Mouse (Mus musculus) liver, embryonic 13.5 days (tissue): ENCODE results near the gene Prss42. TPM values are rescaled to one million over a fixed set of nuclear protein-coding genes. Genes with fewer than 3 reads are reported as not detected.

Source experiments
- ATAC-seq: fragments of 200-750 bp; cut with Nextera tagmentation; 2 replicates; pipeline ENCODE4 v1.8.0; 2017; ENCODE audit warnings: low read depth, mild to moderate bottlenecking, moderate number of reproducible peaks, moderate library complexity
- DNase-seq: peaks from one replicate; pipeline ENCODE4 v3.0.0; 2022
- H3K27ac ChIP-seq: fragments of 300-500 bp; sonication (generic); 2 replicates; pipeline ENCODE4 v1.5.1; 2015; ENCODE audit warnings: moderate library complexity, mild to moderate bottlenecking, inconsistent platforms
- H3K27me3 ChIP-seq: fragments of 300-500 bp; sonication (generic); 2 replicates; pipeline ENCODE4 v1.6.1; 2015; ENCODE audit warnings: mild to moderate bottlenecking, inconsistent platforms
- H3K36me3 ChIP-seq: fragments of 300-500 bp; sonication (generic); 2 replicates; pipeline ENCODE4 v1.6.1; 2015; ENCODE audit warnings: mild to moderate bottlenecking, inconsistent platforms
- H3K4me1 ChIP-seq: fragments of 300-500 bp; sonication (generic); replicated peaks from 2 replicates; pipeline ENCODE4 v1.6.1; 2015; ENCODE audit warnings: inconsistent platforms
- H3K4me2 ChIP-seq: fragments of 300-500 bp; sonication (generic); 2 replicates; pipeline ENCODE4 v1.6.1; 2015; ENCODE audit warnings: inconsistent platforms, mild to moderate bottlenecking, moderate library complexity
- H3K4me3 ChIP-seq: fragments of 300-500 bp; sonication (generic); replicated peaks from 2 replicates; pipeline ENCODE4 v1.5.1; 2015; ENCODE audit warnings: mild to moderate bottlenecking, inconsistent platforms
- H3K9ac ChIP-seq: fragments of 300-500 bp; sonication (generic); 2 replicates; pipeline ENCODE4 v1.6.1; 2015; ENCODE audit warnings: mild to moderate bottlenecking, inconsistent platforms
- H3K9me3 ChIP-seq: fragments of 300-500 bp; sonication (generic); replicated peaks from 2 replicates; pipeline ENCODE4 v1.6.1; 2016; ENCODE audit warnings: inconsistent platforms
- WGBS: fragments of 180-500 bp; shearing (Covaris S2); methylation state at CpG from one replicate; pipeline ENCODE4 v1.1.7; 2015; ENCODE audit not compliant: insufficient replicate concordance; 5-methylcytosine and 5-hydroxymethylcytosine counted together
- polyA plus RNA-seq: library from polyadenylated mRNA; unstranded; fragments of >200 nt; fragmentation: Nextera tagmentation; extraction: Ambion mirVana; gene quantifications from 2 replicates; pipeline ENCODE4 v1.2.1, GENCODE M21; 2015

The Prss42 gene
- polyA plus RNA-seq: not detected in 2 replicates

- no peak within 1 kb of the TSS for H3K4me3 ChIP-seq
- H3K9me3 ChIP-seq: no peaks in the 10 kb centered on the region
- H3K4me1 ChIP-seq: no peaks in the 10 kb centered on the region
- no peak for DNase-seq
- ATAC-seq: no peak
- no peak within 1 kb of the TSS for H3K27ac ChIP-seq
- H3K9ac ChIP-seq: no peak within 1 kb of the TSS
- no peaks in the 10 kb centered on the region for H3K27me3 ChIP-seq
- 78% methylated on average over 14 of the region's 14 CpGs for WGBS
- H3K4me2 ChIP-seq: no peak within 1 kb of the TSS
- no peaks in the 10 kb centered on the region for H3K36me3 ChIP-seq
Measured at GRCm38 (mm10) chr9:110797866-110798265, at the start of gene Prss42. Prss42 (plus strand) TSS chr9:110798166.

GRCm38 (mm10) chr9:110748451-110748850, 49.5 kb upstream of the Prss42 start:
- peaks cover 52% of the 10 kb centered on the region for H3K27me3 ChIP-seq
- no peaks in the 10 kb centered on the region for H3K9me3 ChIP-seq
- ATAC-seq (no peak), DNase-seq (no peak)
- no peaks in the 10 kb centered on the region for H3K36me3 ChIP-seq
- peaks cover 45% of the 10 kb centered on the region for H3K4me1 ChIP-seq
- no peak overlapping the region for H3K4me2 ChIP-seq
- WGBS: 62% methylated on average over 2 of the region's 2 CpGs
- no peak overlapping the region for H3K27ac ChIP-seq
- no peak overlapping the region for H3K4me3 ChIP-seq
- no peak overlapping the region for H3K9ac ChIP-seq

GRCm38 (mm10) chr9:110750404-110751187, 47.4 kb upstream of the Prss42 start:
- H3K36me3 ChIP-seq: no peaks in the 10 kb centered on the region
- 28% methylated on average over 14 of the region's 14 CpGs for WGBS
- H3K4me3 ChIP-seq: no peak overlapping the region
- ATAC-seq (no peak), DNase-seq (no peak)
- peaks cover 51% of the 10 kb centered on the region for H3K4me1 ChIP-seq
- H3K9ac ChIP-seq: no peak overlapping the region
- H3K27me3 ChIP-seq: peaks cover 30% of the 10 kb centered on the region
- H3K9me3 ChIP-seq: no peaks in the 10 kb centered on the region
- no peak overlapping the region for H3K27ac ChIP-seq
- no peak overlapping the region for H3K4me2 ChIP-seq

DNA sequence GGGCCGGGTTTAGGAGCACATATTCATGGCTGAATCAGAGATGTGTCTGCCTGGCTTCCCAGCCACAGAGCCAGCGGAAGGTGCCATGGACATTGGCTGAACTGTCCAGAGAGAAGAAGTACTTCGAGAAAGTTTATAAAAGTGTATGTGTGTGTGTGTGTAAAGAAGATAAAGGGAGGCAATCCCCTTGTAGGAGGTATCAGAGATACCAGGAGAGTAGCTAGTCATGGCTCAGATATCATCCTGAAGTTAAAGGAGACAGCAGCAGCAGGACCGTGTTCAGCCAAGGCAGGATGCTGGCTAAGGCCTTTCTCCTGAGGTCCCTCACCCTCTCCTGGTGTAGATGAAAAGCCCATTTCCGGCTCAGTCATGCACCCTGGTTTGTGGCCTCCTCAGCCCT, 46.6 kb upstream of the Prss42 start:
- WGBS: 32% methylated on average over 5 of the region's 5 CpGs
- peaks cover 49% of the 10 kb centered on the region for H3K4me1 ChIP-seq
- DNase-seq: no peak
- peaks cover 22% of the 10 kb centered on the region for H3K27me3 ChIP-seq
- H3K9ac ChIP-seq: no peak overlapping the region
- ATAC-seq: peak; percentile 43
- H3K9me3 ChIP-seq: no peaks in the 10 kb centered on the region
- H3K4me2 ChIP-seq: no peak overlapping the region
- H3K4me3 ChIP-seq: no peak overlapping the region
- no peak overlapping the region for H3K27ac ChIP-seq
- H3K36me3 ChIP-seq: no peaks in the 10 kb centered on the region

GRCm38 (mm10) chr9:110752917-110753435, 45.0 kb upstream of the Prss42 start:
- DNase-seq: no peak
- no peak overlapping the region for H3K4me2 ChIP-seq
- WGBS: 34% methylated on average over 4 of the region's 4 CpGs
- ATAC-seq: peak; percentile 54
- H3K36me3 ChIP-seq: no peaks in the 10 kb centered on the region
- H3K4me1 ChIP-seq: peaks cover 45% of the 10 kb centered on the region
- no peaks in the 10 kb centered on the region for H3K9me3 ChIP-seq
- H3K4me3 ChIP-seq: no peak overlapping the region
- H3K27me3 ChIP-seq: peaks cover 12% of the 10 kb centered on the region
- no peak overlapping the region for H3K27ac ChIP-seq
- no peak overlapping the region for H3K9ac ChIP-seq

DNA sequence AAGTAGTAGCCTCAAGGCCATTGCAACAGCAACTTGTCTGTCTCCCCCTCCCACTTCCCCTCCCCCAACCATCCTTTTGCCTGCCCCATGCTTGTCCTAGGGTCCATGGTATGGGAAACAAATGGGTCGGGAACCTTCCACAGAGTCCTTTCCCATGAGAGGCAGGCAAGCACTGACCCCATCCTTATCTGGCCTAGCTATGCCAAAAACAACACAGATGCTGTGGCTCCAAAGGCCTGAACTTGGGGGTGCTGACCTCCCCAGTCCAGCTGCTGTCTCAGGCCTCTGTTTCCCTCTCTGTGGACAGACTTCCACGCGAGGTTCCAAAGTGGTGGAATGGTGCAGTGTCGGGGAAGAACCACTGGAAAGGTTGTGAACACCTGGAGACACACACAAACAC, 44.2 kb upstream of the Prss42 start:
- Histone ChIP-seq H3K9me3 (no peaks in the 10 kb centered on the region), H3K36me3 (no peaks in the 10 kb centered on the region), H3K4me2 (no peak overlapping the region), H3K9ac (no peak overlapping the region), H3K4me3 (no peak overlapping the region), H3K27me3 (peaks cover 8% of the 10 kb centered on the region; the same call in 1 of the 2 replicates), H3K27ac (no peak overlapping the region), H3K4me1 (peaks cover 45% of the 10 kb centered on the region)
- DNase-seq (no peak), ATAC-seq (no peak)
- WGBS: 48% methylated on average over 4 of the region's 4 CpGs

- Histone ChIP-seq H3K36me3 (no peaks in the 10 kb centered on the region), H3K27ac (no peak overlapping the region), H3K9ac (no peak overlapping the region), H3K4me2 (no peak overlapping the region), H3K4me3 (no peak overlapping the region), H3K9me3 (no peaks in the 10 kb centered on the region), H3K27me3 (no peaks in the 10 kb centered on the region), H3K4me1 (peaks cover 13% of the 10 kb centered on the region)
- WGBS: 77% methylated on average over 5 of the region's 5 CpGs
- no peak for DNase-seq
- no peak for ATAC-seq
Measured at GRCm38 (mm10) chr9:110757816-110758215, 40.1 kb upstream of the Prss42 start.

GRCm38 (mm10) chr9:110758605-110759004, 39.4 kb upstream of the Prss42 start:
- H3K4me1 ChIP-seq: peaks cover 6% of the 10 kb centered on the region; the same call in 1 of the 2 replicates
- H3K27ac ChIP-seq: no peak overlapping the region
- ATAC-seq: no peak
- no peak overlapping the region for H3K9ac ChIP-seq
- no peak for DNase-seq
- WGBS: 72% methylated on average over 8 of the region's 8 CpGs
- H3K27me3 ChIP-seq: 0 out of 2 replicates have a peak, but pooled peaks cover under 1% of the 10 kb centered on the region
- H3K9me3 ChIP-seq: no peaks in the 10 kb centered on the region
- H3K4me3 ChIP-seq: no peak overlapping the region
- no peaks in the 10 kb centered on the region for H3K36me3 ChIP-seq
- H3K4me2 ChIP-seq: no peak overlapping the region

DNA sequence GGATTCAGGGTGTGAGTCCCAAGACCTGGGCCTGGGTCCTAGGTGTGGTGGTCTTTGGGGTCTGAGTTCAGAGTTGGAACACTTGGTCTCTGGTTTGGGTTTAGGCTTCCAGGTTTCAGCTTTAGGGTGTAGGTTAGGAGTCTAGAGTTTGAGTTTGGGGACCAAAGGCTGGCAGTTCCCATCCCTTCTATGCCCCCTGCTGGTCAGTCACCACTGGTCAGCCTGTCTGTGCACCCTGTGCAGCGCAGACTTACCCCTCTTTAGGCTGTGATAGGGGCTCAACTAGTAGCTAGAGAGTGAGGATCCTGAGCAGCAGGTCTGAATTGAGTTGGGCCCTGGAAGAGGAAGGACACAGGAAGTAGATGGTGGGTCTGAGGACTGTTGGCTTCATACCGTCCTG, 38.7 kb upstream of the Prss42 start:
- no peak for ATAC-seq
- Histone ChIP-seq H3K4me2 (no peak overlapping the region), H3K27ac (no peak overlapping the region), H3K27me3 (0 out of 2 replicates have a peak, but pooled peaks cover 6% of the 10 kb centered on the region), H3K9me3 (no peaks in the 10 kb centered on the region), H3K4me3 (no peak overlapping the region), H3K9ac (no peak overlapping the region), H3K36me3 (no peaks in the 10 kb centered on the region), H3K4me1 (0 out of 2 replicates have a peak, but pooled peaks cover 2% of the 10 kb centered on the region)
- DNase-seq: peak; percentile 20
- 48% methylated on average over 2 of the region's 2 CpGs for WGBS

DNA sequence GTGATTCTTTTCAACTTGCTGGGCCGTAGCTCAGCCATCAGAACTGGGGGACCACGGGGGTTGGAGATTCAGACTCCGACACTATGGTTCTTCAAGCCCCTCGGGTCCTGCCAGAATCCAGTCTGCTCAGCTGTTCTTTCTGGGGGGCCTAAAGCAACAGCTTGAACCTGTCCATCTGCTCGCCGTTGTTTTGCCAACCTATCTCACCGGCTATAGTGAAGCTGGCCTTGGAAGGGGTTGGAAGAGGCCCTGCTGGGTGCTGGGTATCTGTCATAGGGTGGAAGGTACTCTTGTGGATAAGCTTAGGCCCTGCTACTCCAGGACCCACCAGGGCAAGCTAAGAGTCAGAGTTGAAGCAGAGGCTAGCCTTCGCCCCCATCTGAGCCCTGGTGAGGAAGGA, 37.1 kb upstream of the Prss42 start:
- Histone ChIP-seq H3K27me3 (0 out of 2 replicates have a peak, but pooled peaks cover 6% of the 10 kb centered on the region), H3K27ac (no peak overlapping the region), H3K9ac (no peak overlapping the region), H3K4me2 (no peak overlapping the region), H3K4me1 (no peaks in the 10 kb centered on the region), H3K4me3 (no peak overlapping the region), H3K36me3 (no peaks in the 10 kb centered on the region), H3K9me3 (no peaks in the 10 kb centered on the region)
- 70% methylated on average over 8 of the region's 8 CpGs for WGBS
- no peak for ATAC-seq
- DNase-seq: no peak

DNA sequence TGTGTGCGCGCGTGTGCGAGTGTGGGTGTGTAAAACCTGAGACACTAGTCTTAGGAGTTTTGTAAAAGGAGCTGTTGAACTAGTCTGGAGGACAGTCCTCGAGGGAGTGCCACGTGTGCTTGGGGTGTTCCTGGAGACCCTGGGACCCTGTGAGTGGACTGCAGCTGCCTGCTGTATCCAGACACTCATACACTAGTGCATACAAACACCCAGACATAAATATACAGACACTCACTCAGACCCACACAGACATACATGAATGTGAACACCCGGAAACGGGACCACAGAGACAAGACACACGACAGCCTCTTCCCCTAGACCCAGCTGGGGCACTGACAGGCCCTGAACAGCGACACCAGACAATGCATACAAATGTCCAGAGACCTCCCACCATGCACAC, 35.2 kb upstream of the Prss42 start:
- Histone ChIP-seq H3K4me2 (no peak overlapping the region), H3K27ac (no peak overlapping the region), H3K4me1 (no peaks in the 10 kb centered on the region), H3K27me3 (0 out of 2 replicates have a peak, but pooled peaks cover 6% of the 10 kb centered on the region), H3K4me3 (no peak overlapping the region), H3K9me3 (no peaks in the 10 kb centered on the region), H3K9ac (no peak overlapping the region), H3K36me3 (no peaks in the 10 kb centered on the region)
- WGBS: 75% methylated on average over 10 of the region's 10 CpGs
- DNase-seq (no peak), ATAC-seq (no peak)

GRCm38 (mm10) chr9:110763405-110763804, 34.6 kb upstream of the Prss42 start:
- Histone ChIP-seq H3K27ac (no peak overlapping the region), H3K4me1 (no peaks in the 10 kb centered on the region), H3K4me3 (no peak overlapping the region), H3K27me3 (0 out of 2 replicates have a peak, but pooled peaks cover 6% of the 10 kb centered on the region), H3K9me3 (no peaks in the 10 kb centered on the region), H3K9ac (no peak overlapping the region), H3K36me3 (no peaks in the 10 kb centered on the region), H3K4me2 (no peak overlapping the region)
- no peak for DNase-seq
- whole genome bisulfite sequencing: 61% methylated on average over 2 of the region's 2 CpGs
- ATAC-seq: no peak
